Mouse (Mus musculus): ENCODE data around the gene Sgcd. TPM values are rescaled to one million over a fixed set of nuclear protein-coding genes. Genes with fewer than 3 reads are reported as not detected.
A peak's percentile ranks its signal among the peaks of the same experiment; 100 is the strongest.
"Not testable (repeated sequence)": the region's sequence is repeated elsewhere in the genome, so short reads cannot be mapped to it uniquely, and the experiment has no call there.

The Sgcd gene
- total RNA-seq, 2 experiments from 2014 or later, result 11.7 to 17.4 TPM

GRCm38 (mm10) chr11:47804101-47804715 is 184.6 kb downstream of the Sgcd start:
- intact Hi-C loops (cut with DNase I), result no loop called here
- DNase-seq (ENCODE audit: low spot score in 2 of 2), result peak in 1 of 2 experiments; percentile 23

- no peak for DNase-seq (ENCODE audit: low spot score in 2 of 2)
- intact Hi-C loops (cut with DNase I), result no loop called here
These were observed 210.9 kb downstream of the Sgcd start for GRCm38 (mm10) chr11:47777916-47778226.

- DNase-seq (ENCODE audit: low spot score in 2 of 2), result no peak
- intact Hi-C loops (cut with DNase I), result no loop called here
These were observed 211.4 kb downstream of the Sgcd start for GRCm38 (mm10) chr11:47777226-47777915.

DNA sequence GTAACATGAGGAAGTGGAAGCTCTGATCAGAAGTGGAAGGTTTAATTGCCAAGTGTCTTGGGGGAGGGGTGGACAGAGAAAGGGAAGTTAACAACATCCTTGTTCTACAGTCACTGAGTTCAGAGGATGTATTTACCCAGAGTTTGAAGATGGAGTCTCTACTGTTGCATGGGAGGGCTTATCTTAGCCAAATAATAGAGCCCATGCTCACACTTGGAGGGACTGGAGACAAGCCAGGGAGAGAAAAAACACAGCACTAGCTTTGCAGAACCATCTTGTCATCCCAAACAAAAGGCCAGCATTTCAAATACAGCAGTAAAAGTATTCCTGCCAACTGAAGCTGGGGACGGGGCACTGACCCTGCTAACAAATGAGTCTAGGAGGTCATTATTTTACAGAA is 212.8 kb downstream of the Sgcd start:
- DNase-seq (ENCODE audit: low spot score in 2 of 2), result no peak
- intact Hi-C loops (cut with DNase I), result no loop called here

- no peak for DNase-seq (ENCODE audit: low spot score in 2 of 2)
- intact Hi-C loops (cut with DNase I), result no loop called here
These were observed 222.9 kb downstream of the Sgcd start for GRCm38 (mm10) chr11:47765859-47766258.

- intact Hi-C loops (cut with DNase I); DNase-seq (ENCODE audit: low spot score in 2 of 2): not testable (repeated sequence)
These were observed 225.2 kb downstream of the Sgcd start for GRCm38 (mm10) chr11:47763569-47763968.

GRCm38 (mm10) chr11:47759015-47759414 is 229.8 kb downstream of the Sgcd start:
- peak in 1 of 2 experiments; percentile 68 for DNase-seq (ENCODE audit: low spot score in 2 of 2)
- intact Hi-C loops (cut with DNase I), result no loop called here

- no peak for DNase-seq (ENCODE audit: low spot score in 2 of 2)
- intact Hi-C loops (cut with DNase I), result no loop called here
These were observed 246.0 kb downstream of the Sgcd start for GRCm38 (mm10) chr11:47742806-47743205.

GRCm38 (mm10) chr11:47704930-47705787 is 283.6 kb downstream of the Sgcd start:
- intact Hi-C loops (cut with DNase I), result loop anchor here (10.0 kb wide), 1 partner anchor 180 kb away; no protein-coding TSS in a partner anchor
- peak; percentile 45 to 63 for DNase-seq (ENCODE audit: low spot score in 2 of 2)

DNA sequence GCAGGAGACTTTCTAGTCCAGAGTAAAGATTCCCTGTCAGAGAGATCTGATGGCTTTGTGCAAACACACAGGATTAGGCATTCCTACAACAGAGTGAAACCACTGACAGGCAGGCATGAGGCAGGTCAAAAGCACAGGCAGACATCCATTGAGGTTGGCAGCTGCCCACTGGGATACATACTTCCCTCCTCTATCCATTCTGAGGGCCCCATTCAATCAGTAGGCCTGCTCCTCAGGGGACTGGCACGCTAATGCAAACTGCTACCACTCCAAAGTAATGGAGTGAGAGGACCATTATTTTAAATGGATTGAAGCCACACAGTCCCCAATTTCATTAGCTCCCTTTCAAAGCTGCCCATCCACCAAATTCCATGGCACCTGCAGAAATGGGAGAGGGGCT is 293.2 kb downstream of the Sgcd start:
- intact Hi-C loops (cut with DNase I), result no loop called here
- no peak for DNase-seq (ENCODE audit: low spot score in 2 of 2)

GRCm38 (mm10) chr11:47658135-47658534 is 330.6 kb downstream of the Sgcd start:
- intact Hi-C loops (cut with DNase I), result no loop called here
- DNase-seq (ENCODE audit: low spot score in 2 of 2), result peak in 1 of 2 experiments; percentile 19

DNA sequence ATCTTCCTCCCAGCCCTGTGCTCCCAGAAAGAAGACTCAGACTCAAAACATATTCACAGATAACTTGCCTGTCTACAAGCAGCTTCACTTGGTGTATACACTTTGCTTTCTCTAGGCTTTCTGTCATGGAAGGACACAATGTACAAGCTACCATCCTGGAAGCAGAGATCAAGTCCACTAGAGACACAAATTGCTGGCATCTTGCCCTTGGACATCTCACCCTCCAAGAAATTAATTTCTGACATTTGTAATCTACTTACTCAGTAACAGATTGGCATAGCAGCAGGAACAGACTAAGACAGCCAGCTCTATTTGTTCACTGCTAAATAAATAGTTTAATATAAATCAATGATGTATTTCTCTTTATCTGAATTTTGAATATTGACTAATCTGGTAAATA is 342.9 kb downstream of the Sgcd start:
- intact Hi-C loops (cut with DNase I), result no loop called here

DNA sequence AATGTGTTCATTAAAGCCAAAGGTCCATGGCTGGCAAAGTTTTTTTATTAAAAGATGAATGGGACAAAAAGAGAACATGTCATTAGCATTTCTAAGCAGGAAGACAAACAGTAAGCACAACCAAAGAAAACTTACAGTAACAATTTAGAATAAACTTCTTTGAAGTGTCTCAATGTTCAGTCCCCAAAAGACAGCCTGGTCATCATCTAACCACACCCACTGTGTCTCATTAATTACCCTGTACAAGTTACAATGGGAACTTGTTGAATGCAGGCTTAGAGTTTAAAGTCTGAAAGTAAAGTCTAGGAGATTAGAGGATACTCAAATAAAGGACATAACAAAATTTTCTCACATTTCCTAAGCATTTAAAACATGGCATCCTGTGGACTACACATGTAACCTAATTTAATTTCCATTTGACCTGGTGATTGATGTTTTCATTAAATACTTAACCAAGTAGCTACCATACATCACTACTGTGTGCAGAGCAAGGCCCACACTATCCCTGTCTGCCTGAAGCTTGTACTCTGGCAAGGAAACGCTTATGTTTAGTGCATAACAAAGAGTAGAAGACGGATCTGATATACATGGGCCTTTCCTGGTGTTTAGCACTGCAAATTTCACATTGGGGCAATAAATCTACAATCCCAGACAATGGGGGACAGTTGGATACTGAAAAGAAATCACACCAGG is 347.1 kb downstream of the Sgcd start:
- intact Hi-C loops (cut with DNase I), result no loop called here

More for the DNA sequence above, 342.9 kb downstream of the Sgcd start:
- DNase-seq (ENCODE audit: low spot score in 2 of 2), result no peak

DNA sequence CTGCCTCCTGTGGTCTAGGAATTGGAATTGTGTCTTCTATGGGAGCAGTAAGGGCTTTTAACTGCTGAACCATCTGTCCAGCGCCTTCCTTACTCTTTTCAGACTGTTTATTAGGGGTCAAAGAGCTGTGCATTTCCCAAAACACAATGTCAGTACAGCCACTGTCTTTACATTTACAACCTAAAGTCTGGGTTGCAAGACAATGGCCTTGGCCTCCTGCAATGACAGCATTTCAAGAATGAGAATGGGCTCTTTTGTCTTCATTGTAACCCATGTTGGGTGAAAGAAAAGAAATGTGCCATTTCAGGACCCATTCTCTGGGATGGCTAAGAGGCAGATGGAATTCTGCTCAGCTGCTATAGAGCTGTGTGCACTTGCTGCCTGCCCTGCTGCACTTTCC is 348.2 kb downstream of the Sgcd start:
- intact Hi-C loops (cut with DNase I), result no loop called here
- DNase-seq (ENCODE audit: low spot score in 2 of 2), result no peak

More for the DNA sequence above, 347.1 kb downstream of the Sgcd start:
- DNase-seq (ENCODE audit: low spot score in 2 of 2), result no peak

GRCm38 (mm10) chr11:47630186-47630585 is 358.6 kb downstream of the Sgcd start:
- no peak for DNase-seq (ENCODE audit: low spot score in 2 of 2)
- intact Hi-C loops (cut with DNase I), result no loop called here

- no peak for DNase-seq (ENCODE audit: low spot score in 2 of 2)
- intact Hi-C loops (cut with DNase I), result no loop called here
These were observed 378.9 kb downstream of the Sgcd start for GRCm38 (mm10) chr11:47609892-47610291.

DNA sequence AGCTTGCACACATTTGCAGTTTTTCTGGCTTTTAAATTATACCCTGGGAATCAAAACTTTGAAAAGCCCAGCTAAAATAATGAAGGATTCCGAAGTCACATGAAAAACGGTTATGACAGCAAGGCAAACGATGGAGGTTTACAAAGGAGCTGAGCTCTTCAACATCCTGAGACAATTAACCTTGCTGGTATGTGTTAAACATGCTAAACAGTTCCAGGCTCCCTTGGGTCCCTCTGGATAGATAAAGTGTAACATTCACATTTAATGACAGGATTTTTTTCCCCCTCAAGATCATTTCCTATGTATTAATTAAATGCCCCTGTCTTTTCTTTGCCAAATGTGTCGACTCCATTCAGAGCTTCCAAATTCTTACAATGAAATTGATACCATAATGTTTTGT is 414.1 kb downstream of the Sgcd start:
- no peak for DNase-seq (ENCODE audit: low spot score in 2 of 2)
- intact Hi-C loops (cut with DNase I), result no loop called here

- no peak for DNase-seq (ENCODE audit: low spot score in 2 of 2)
- intact Hi-C loops (cut with DNase I), result no loop called here
These were observed 420.3 kb downstream of the Sgcd start for GRCm38 (mm10) chr11:47568488-47568887.

DNA sequence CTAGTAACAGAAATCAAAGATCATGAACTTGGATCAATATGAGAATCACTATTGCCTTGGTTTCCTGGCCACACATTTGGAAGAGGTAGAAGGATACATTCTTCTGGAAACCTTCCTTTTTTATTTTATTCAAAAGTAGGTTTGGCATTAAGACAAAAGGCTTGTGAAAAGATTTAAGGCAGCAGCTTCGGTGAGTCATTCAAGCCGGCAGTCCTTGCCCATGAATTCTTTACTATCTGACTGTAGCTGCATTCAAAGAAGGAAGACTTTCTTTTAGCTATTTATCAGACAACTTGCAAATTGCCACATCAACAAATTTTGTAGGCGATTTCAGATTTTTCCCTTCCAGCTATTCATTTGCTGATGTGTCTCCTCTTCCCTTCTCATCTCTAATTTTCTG is 422.6 kb downstream of the Sgcd start:
- peak; percentile 10 to 73 for DNase-seq (ENCODE audit: low spot score in 2 of 2)
- intact Hi-C loops (cut with DNase I), result no loop called here

DNA sequence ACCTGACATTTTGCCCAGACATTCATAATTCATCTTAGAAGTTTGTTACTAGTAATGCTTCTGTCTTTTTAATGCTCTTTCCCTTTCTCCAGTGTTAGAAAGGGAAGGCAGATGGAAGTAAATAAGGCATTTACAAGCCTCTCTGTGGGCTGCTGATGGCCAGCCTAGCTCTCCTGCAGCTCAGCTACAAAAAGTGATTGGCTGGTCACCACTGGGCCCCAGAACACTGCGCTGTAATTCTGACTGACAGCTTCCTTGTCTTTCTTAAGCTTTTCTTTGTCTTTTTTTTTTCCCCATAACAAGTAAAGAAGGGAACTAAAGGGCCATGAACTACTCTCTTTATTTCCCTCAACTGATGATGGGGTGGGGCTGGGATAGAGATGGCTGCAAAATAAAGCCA is 463.9 kb downstream of the Sgcd start:
- intact Hi-C loops (cut with DNase I), result no loop called here

More for the DNA sequence above, 463.9 kb downstream of the Sgcd start:
- DNase-seq (ENCODE audit: low spot score in 2 of 2), result no peak

Measured in left cerebral cortex, postnatal 25 days (tissue).